Mouse (Mus musculus): ENCODE data around the gene Stk17b.
"Not testable (repeated sequence)": the region's sequence is repeated elsewhere in the genome, so short reads cannot be mapped to it uniquely, and the experiment has no call there.

Stk17b gene

GRCm38 (mm10) chr1:53782956-53783355 lies 2.1 kb downstream of the Stk17b start:
- DNase-seq (ENCODE audit: low read depth, low spot score), result no peak

- DNase-seq (ENCODE audit: low read depth, low spot score), result no peak
Measured at GRCm38 (mm10) chr1:53782079-53782478, 2.9 kb downstream of the Stk17b start.

- DNase-seq (ENCODE audit: low read depth, low spot score), result no peak
Measured at GRCm38 (mm10) chr1:53781311-53781710, 3.7 kb downstream of the Stk17b start.

GRCm38 (mm10) chr1:53776176-53776905 lies 8.7 kb downstream of the Stk17b start:
- DNase-seq (ENCODE audit: low read depth, low spot score), result no peak

- no peak for DNase-seq (ENCODE audit: low read depth, low spot score)
Measured at GRCm38 (mm10) chr1:53775545-53775944, 9.5 kb downstream of the Stk17b start.

GRCm38 (mm10) chr1:53775036-53775435 lies 10.0 kb downstream of the Stk17b start:
- no peak for DNase-seq (ENCODE audit: low read depth, low spot score)

GRCm38 (mm10) chr1:53774571-53774970 lies 10.5 kb downstream of the Stk17b start:
- DNase-seq (ENCODE audit: low read depth, low spot score), result no peak

- peak; percentile 4 for DNase-seq (ENCODE audit: low read depth, low spot score)
Measured at GRCm38 (mm10) chr1:53773994-53774393, 11.0 kb downstream of the Stk17b start.

- no peak for DNase-seq (ENCODE audit: low read depth, low spot score)
Measured at GRCm38 (mm10) chr1:53772967-53773366, 12.1 kb downstream of the Stk17b start.

- DNase-seq (ENCODE audit: low read depth, low spot score), result no peak
Measured at GRCm38 (mm10) chr1:53771476-53771875, 13.5 kb downstream of the Stk17b start.

GRCm38 (mm10) chr1:53766112-53766511 lies 18.9 kb downstream of the Stk17b start:
- no peak for DNase-seq (ENCODE audit: low read depth, low spot score)

GRCm38 (mm10) chr1:53757316-53757715 lies 27.7 kb downstream of the Stk17b start:
- no peak for DNase-seq (ENCODE audit: low read depth, low spot score)

GRCm38 (mm10) chr1:53753501-53753900 lies 31.5 kb downstream of the Stk17b start:
- not testable (repeated sequence) for DNase-seq (ENCODE audit: low read depth, low spot score)

- DNase-seq (ENCODE audit: low read depth, low spot score), result no peak
Measured at GRCm38 (mm10) chr1:53751144-53751543, 33.9 kb downstream of the Stk17b start.

- not testable (repeated sequence) for DNase-seq (ENCODE audit: low read depth, low spot score)
Measured at GRCm38 (mm10) chr1:53750697-53751096, 34.3 kb downstream of the Stk17b start.

GRCm38 (mm10) chr1:53749881-53750385 lies 35.1 kb downstream of the Stk17b start:
- DNase-seq (ENCODE audit: low read depth, low spot score), result not testable (repeated sequence)

GRCm38 (mm10) chr1:53748571-53748970 lies 36.5 kb downstream of the Stk17b start:
- no peak for DNase-seq (ENCODE audit: low read depth, low spot score)

- no peak for DNase-seq (ENCODE audit: low read depth, low spot score)
Measured at GRCm38 (mm10) chr1:53746001-53746400, 39.0 kb downstream of the Stk17b start.

GRCm38 (mm10) chr1:53741742-53742458 lies 43.1 kb downstream of the Stk17b start:
- DNase-seq (ENCODE audit: low read depth, low spot score), result no peak

- DNase-seq (ENCODE audit: low read depth, low spot score), result no peak
Measured at GRCm38 (mm10) chr1:53740777-53741336, 44.2 kb downstream of the Stk17b start.

GRCm38 (mm10) chr1:53740077-53740776 lies 44.8 kb downstream of the Stk17b start:
- not testable (repeated sequence) for DNase-seq (ENCODE audit: low read depth, low spot score)

GRCm38 (mm10) chr1:53736583-53736982 lies 48.4 kb downstream of the Stk17b start:
- DNase-seq (ENCODE audit: low read depth, low spot score), result no peak

All from forelimb bud, embryonic 11.5 days (tissue).